Comparison of ENCODE assay signal across 9 mouse cellular contexts in genomic region chr1:173456139-173456754, GRCm38 (mm10). TPM values are rescaled to one million over a fixed set of nuclear protein-coding genes. Genes with fewer than 3 reads are reported as not detected.
DNase-seq lines count a peak whose midpoint lies in the region; ATAC-seq and TF ChIP-seq lines count a peak whose summit lies in the region.
"Had no signal": no experiment of that assay in that cellular context is flagged by ENCODE, and none has a peak within 500 bp of the region (broad histone marks: within the 10 kb centered on the region; RNA-seq: fewer than 3 reads in every experiment).

No protein-coding gene starts in this region.

- ATAC-seq in forebrain, embryonic 11.5 days (replicated peaks; ENCODE audit: low FRiP score): peak; percentile 69; the same call in 1 of the 2 replicates
- ATAC-seq in erythroblast, adult 5-6 weeks (replicated peaks; ENCODE audit: low FRiP score, poor library complexity, severe bottlenecking): peak; percentile 75
- ATAC-seq in kidney, embryonic 16.5 days (ENCODE audit: low FRiP score, low TSS enrichment): peak; percentile 82; the same call in 1 of the 2 replicates
- ATAC-seq in midbrain, embryonic 16.5 days: peak; percentile 88

- WGBS in forebrain, embryonic 11.5 days: 57% methylated on average over 7 of the region's 7 CpGs
- 63% methylated on average over 7 of the region's 7 CpGs for WGBS in forebrain, embryonic 10.5 days
- WGBS in kidney, embryonic 16.5 days: 43% methylated on average over 7 of the region's 7 CpGs
- 51% methylated on average over 7 of the region's 7 CpGs for WGBS in midbrain, embryonic 16.5 days

- H3K9ac ChIP-seq in forebrain, embryonic 11.5 days (ENCODE audit: low read length): no peak overlapping the region
- no peak overlapping the region for H3K9ac ChIP-seq in kidney, embryonic 16.5 days (replicated peaks; ENCODE audit: low read length)
- no peak overlapping the region for H3K9ac ChIP-seq in midbrain, embryonic 16.5 days (ENCODE audit: low read depth, low read length)
- H3K9ac ChIP-seq: lung, embryonic 15.5 days had no signal

- H3K36me3 ChIP-seq in forebrain, embryonic 11.5 days (ENCODE audit: control insufficient read depth, insufficient read depth, low read length): no peaks in the 10 kb centered on the region
- no peaks in the 10 kb centered on the region for H3K36me3 ChIP-seq in forebrain, embryonic 10.5 days (replicated peaks)
- no peaks in the 10 kb centered on the region for H3K36me3 ChIP-seq in testis, adult 2 months (ENCODE audit: control insufficient read depth, insufficient read depth, low read length)
- no peaks in the 10 kb centered on the region for H3K36me3 ChIP-seq in kidney, embryonic 16.5 days (ENCODE audit: insufficient read depth, low read length)
- H3K36me3 ChIP-seq in midbrain, embryonic 16.5 days (ENCODE audit: control insufficient read depth, insufficient read depth, low read length): no peaks in the 10 kb centered on the region
- H3K36me3 ChIP-seq: lung, embryonic 15.5 days had no signal

- no peak overlapping the region for H3K27ac ChIP-seq in forebrain, embryonic 11.5 days (ENCODE audit: low read depth, low read length)
- H3K27ac ChIP-seq in forebrain, embryonic 10.5 days: no peak overlapping the region
- no peak overlapping the region for H3K27ac ChIP-seq in testis, adult 2 months (ENCODE audit: control insufficient read depth, insufficient read depth, low read depth, low read length)
- no peak overlapping the region for H3K27ac ChIP-seq in kidney, embryonic 16.5 days (ENCODE audit: low read length)
- H3K27ac ChIP-seq in midbrain, embryonic 16.5 days (ENCODE audit: low read length): no peak overlapping the region
- H3K27ac ChIP-seq: lung, embryonic 15.5 days had no signal

- H3K4me1 ChIP-seq in forebrain, embryonic 11.5 days (replicated peaks; ENCODE audit: control insufficient read depth, insufficient read depth, low read length): no peaks in the 10 kb centered on the region
- H3K4me1 ChIP-seq in forebrain, embryonic 10.5 days: no peaks in the 10 kb centered on the region
- no peaks in the 10 kb centered on the region for H3K4me1 ChIP-seq in testis, adult 2 months (ENCODE audit: control insufficient read depth, insufficient read depth, low read length)
- no peaks in the 10 kb centered on the region for H3K4me1 ChIP-seq in kidney, embryonic 16.5 days (ENCODE audit: insufficient read depth, low read length)
- H3K4me1 ChIP-seq in midbrain, embryonic 16.5 days (ENCODE audit: control insufficient read depth, insufficient read depth, low read length): no peaks in the 10 kb centered on the region
- H3K4me1 ChIP-seq: lung, embryonic 15.5 days had no signal

- DNase-seq in forebrain, embryonic 11.5 days (ENCODE audit: low spot score): no peak
- DNase-seq in forebrain, embryonic 10.5 days (ENCODE audit: extremely low spot score, low spot score): no peak
- no peak for DNase-seq in testis, postnatal 10 days (ENCODE audit: low spot score)
- DNase-seq in urinary bladder, adult 18-20 months (ENCODE audit: low spot score in 2 of 2): no peak

- H3K4me3 ChIP-seq in forebrain, embryonic 11.5 days (ENCODE audit: low read depth, low read length): no peak overlapping the region
- no peak overlapping the region for H3K4me3 ChIP-seq in forebrain, embryonic 10.5 days
- no peak overlapping the region for H3K4me3 ChIP-seq in testis, adult 2 months (ENCODE audit: control insufficient read depth, low read depth, low read length)
- no peak overlapping the region for H3K4me3 ChIP-seq in kidney, embryonic 16.5 days (ENCODE audit: low read length)
- no peak overlapping the region for H3K4me3 ChIP-seq in midbrain, embryonic 16.5 days (ENCODE audit: low read depth, low read length)
- H3K4me3 ChIP-seq: lung, embryonic 15.5 days had no signal

- peak; percentile 19; the same call in 1 of the 2 replicates for TF ChIP-seq CTCF in testis, adult 2 months (IDR thresholded peaks at IDR 0.05; ENCODE audit: control insufficient read depth, insufficient read depth, insufficient replicate concordance, low read depth, low read length)

- no peaks in the 10 kb centered on the region for H3K27me3 ChIP-seq in forebrain, embryonic 11.5 days (ENCODE audit: control insufficient read depth, insufficient read depth, low read length)
- H3K27me3 ChIP-seq in forebrain, embryonic 10.5 days (ENCODE audit: poor library complexity, severe bottlenecking): no peaks in the 10 kb centered on the region
- no peaks in the 10 kb centered on the region for H3K27me3 ChIP-seq in testis, adult 2 months (ENCODE audit: control insufficient read depth, insufficient read depth, low read length)
- no peaks in the 10 kb centered on the region for H3K27me3 ChIP-seq in kidney, embryonic 16.5 days (ENCODE audit: insufficient read depth, low read length)
- no peaks in the 10 kb centered on the region for H3K27me3 ChIP-seq in midbrain, embryonic 16.5 days (ENCODE audit: control insufficient read depth, insufficient read depth, low read depth, low read length)
- H3K27me3 ChIP-seq: lung, embryonic 15.5 days had no signal

- no peak for TF ChIP-seq POLR2A in testis, adult 2 months (IDR thresholded peaks at IDR 0.05; ENCODE audit: control insufficient read depth, low read depth, low read length)

- H3K9me3 ChIP-seq in forebrain, embryonic 11.5 days (ENCODE audit: control insufficient read depth, low read length): no peaks in the 10 kb centered on the region
- H3K9me3 ChIP-seq in forebrain, embryonic 10.5 days: no peaks in the 10 kb centered on the region
- H3K9me3 ChIP-seq in kidney, embryonic 16.5 days (ENCODE audit: low read length): no peaks in the 10 kb centered on the region
- H3K9me3 ChIP-seq in midbrain, embryonic 16.5 days (replicated peaks; ENCODE audit: control insufficient read depth, low read length, poor library complexity, severe bottlenecking): no peaks in the 10 kb centered on the region
- H3K9me3 ChIP-seq: lung, embryonic 15.5 days had no signal

- H3K4me2 ChIP-seq in forebrain, embryonic 11.5 days (ENCODE audit: low read depth, low read length, severe bottlenecking): no peak overlapping the region
- H3K4me2 ChIP-seq in kidney, embryonic 16.5 days (replicated peaks; ENCODE audit: low read depth, low read length): no peak overlapping the region
- no peak overlapping the region for H3K4me2 ChIP-seq in midbrain, embryonic 16.5 days (ENCODE audit: low read length)
- H3K4me2 ChIP-seq: lung, embryonic 15.5 days had no signal

RNA-seq across cellular contexts. Expression of gene Ifi206, which starts 34.6 kb away (rescaled TPM):
- not detected in 2 replicates for polyA plus RNA-seq in forebrain, embryonic 11.5 days (2014; fragmentation: Nextera tagmentation; extraction: Ambion mirVana)
- not detected in 2 replicates for polyA plus RNA-seq in forebrain, embryonic 10.5 days (2016; fragmentation: Nextera tagmentation; extraction: Ambion mirVana)
- polyA plus RNA-seq in testis, adult 2 months (2012; rRNA removed): 0.06 and 0.18 TPM in 2 replicates
- 0.84 and 14.2 TPM in 2 replicates for total RNA-seq in erythroblast, adult 5-6 weeks (2015; ENCODE audit: low replicate concordance)
- total RNA-seq in erythroblast, adult 5-6 weeks (2017; ENCODE audit: low replicate concordance): 0.42 and 0.60 TPM in 2 replicates
- 0.06 and 0.31 TPM in 2 replicates for polyA plus RNA-seq in kidney, embryonic 16.5 days (2015; fragmentation: Nextera tagmentation; extraction: Ambion mirVana)
- not detected in 2 replicates for polyA plus RNA-seq in midbrain, embryonic 16.5 days (2015; fragmentation: Nextera tagmentation; extraction: Ambion mirVana)
